Mouse (Mus musculus) heart, embryonic 12.5 days (tissue): Measurements from ENCODE around the gene Spats1. TPM values are rescaled to one million over a fixed set of nuclear protein-coding genes. Genes with fewer than 3 reads are reported as not detected.
A peak's percentile ranks its signal among the peaks of the same experiment; 100 is the strongest.

Experiments
- ATAC-seq: fragments of 200-750 bp; cut with Nextera tagmentation; 2 replicates; pipeline ENCODE4 v1.8.0; 2017; ENCODE audit warnings: moderate TSS enrichment, moderate library complexity; ENCODE audit not compliant: insufficient number of reproducible peaks, low FRiP score
- H3K27ac ChIP-seq: fragments of 300-500 bp; sonication (generic); 2 replicates; pipeline ENCODE4 v1.5.1; 2016; ENCODE audit warnings: mild to moderate bottlenecking, moderate library complexity; ENCODE audit not compliant: poor library complexity, severe bottlenecking
- H3K27me3 ChIP-seq: fragments of 300-500 bp; sonication (generic); replicated peaks from 2 replicates; pipeline ENCODE4 v1.6.1; 2016; ENCODE audit warnings: mild to moderate bottlenecking, moderate library complexity
- H3K36me3 ChIP-seq: fragments of 300-500 bp; sonication (generic); 2 replicates; pipeline ENCODE4 v1.6.1; 2016; ENCODE audit warnings: mild to moderate bottlenecking, moderate library complexity
- H3K4me1 ChIP-seq: fragments of 300-500 bp; sonication (generic); replicated peaks from 2 replicates; pipeline ENCODE4 v1.6.1; 2016; ENCODE audit warnings: mild to moderate bottlenecking
- H3K4me2 ChIP-seq: fragments of 300-500 bp; sonication (generic); 2 replicates; pipeline ENCODE4 v1.6.1; 2016; ENCODE audit warnings: mild to moderate bottlenecking, moderate library complexity
- H3K4me3 ChIP-seq: fragments of 300-500 bp; sonication (generic); 2 replicates; pipeline ENCODE4 v1.5.1; 2016; ENCODE audit warnings: mild to moderate bottlenecking
- H3K9ac ChIP-seq: fragments of 300-500 bp; sonication (generic); 2 replicates; pipeline ENCODE4 v1.6.1; 2016; ENCODE audit warnings: mild to moderate bottlenecking, moderate library complexity
- H3K9me3 ChIP-seq: fragments of 300-500 bp; sonication (generic); replicated peaks from 2 replicates; pipeline ENCODE4 v1.6.1; 2016; ENCODE audit warnings: mild to moderate bottlenecking, moderate library complexity
- WGBS: fragments of 180-500 bp; shearing (Covaris S2); methylation state at CpG from one replicate; pipeline ENCODE4 v1.1.7; 2016; 5-methylcytosine and 5-hydroxymethylcytosine counted together
- polyA plus RNA-seq: library from polyadenylated mRNA; unstranded; fragments of >200 nt; fragmentation: Nextera tagmentation; extraction: Ambion mirVana; gene quantifications from 2 replicates; pipeline ENCODE4 v1.2.1, GENCODE M21; 2016

Gene Spats1
- polyA plus RNA-seq, 1 experiment from 2014 or later = 0.66 TPM

GRCm38 (mm10) chr17:45511757-45512156, 36.5 kb upstream of the Spats1 start:
- Histone ChIP-seq H3K4me1 (peaks cover 10% of the 10 kb centered on the region), H3K4me3 (no peak overlapping the region), H3K9ac (no peak overlapping the region), H3K36me3 (peaks cover 47% of the 10 kb centered on the region), H3K9me3 (no peaks in the 10 kb centered on the region), H3K27me3 (no peaks in the 10 kb centered on the region), H3K27ac (no peak overlapping the region), H3K4me2 (no peak overlapping the region)
- ATAC-seq = no peak
- 86% methylated on average over 4 of the region's 4 CpGs for WGBS

DNA sequence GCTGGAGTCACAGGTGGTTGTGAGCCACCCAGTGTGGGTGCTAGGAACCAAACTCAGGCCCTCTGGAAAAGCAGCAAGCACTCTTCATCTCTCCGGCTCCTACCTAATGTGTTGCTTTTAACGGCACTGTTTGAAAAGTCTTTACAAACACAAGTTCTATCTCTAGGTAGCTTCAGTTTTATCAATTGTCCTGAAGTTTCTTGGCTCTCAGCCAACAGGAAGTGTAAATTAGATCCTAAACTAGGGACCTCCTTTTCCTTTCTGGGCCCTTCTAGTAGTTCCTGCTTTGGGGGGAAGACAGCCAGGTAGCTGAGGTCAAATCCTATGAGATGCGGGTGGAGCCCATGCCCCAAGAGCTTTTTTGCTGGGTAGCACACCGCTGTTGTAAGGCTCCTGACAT, 35.7 kb upstream of the Spats1 start:
- WGBS = 87% methylated on average over 4 of the region's 4 CpGs
- Histone ChIP-seq H3K9ac (no peak overlapping the region), H3K4me3 (no peak overlapping the region), H3K27ac (no peak overlapping the region), H3K4me2 (no peak overlapping the region), H3K4me1 (peaks cover 13% of the 10 kb centered on the region; the same call in 1 of the 2 replicates), H3K9me3 (no peaks in the 10 kb centered on the region), H3K36me3 (peaks cover 47% of the 10 kb centered on the region), H3K27me3 (no peaks in the 10 kb centered on the region)
- ATAC-seq = no peak

GRCm38 (mm10) chr17:45506700-45507189, 31.5 kb upstream of the Spats1 start, which contains the start of gene Aars2:
Aars2 (plus strand) TSS chr17:45506841.
- ATAC-seq = peak; percentile 91
- H3K36me3 ChIP-seq = peaks cover 37% of the 10 kb centered on the region
- H3K27me3 ChIP-seq = no peaks in the 10 kb centered on the region
- peak within 1 kb of the TSS; percentile 78 for H3K27ac ChIP-seq
- H3K4me3 ChIP-seq = peak within 1 kb of the TSS; percentile 77
- H3K9ac ChIP-seq = peak within 1 kb of the TSS; percentile 85
- H3K4me2 ChIP-seq = peak within 1 kb of the TSS; percentile 53
- no peaks in the 10 kb centered on the region for H3K9me3 ChIP-seq
- peaks cover 17% of the 10 kb centered on the region for H3K4me1 ChIP-seq
- under 1% methylated on average over 42 of the region's 42 CpGs for WGBS

- no peak overlapping the region for H3K4me3 ChIP-seq
- no peaks in the 10 kb centered on the region for H3K27me3 ChIP-seq
- H3K9ac ChIP-seq = 0 out of 2 replicates have a peak overlapping the region, but pooled peaks have one; percentile 6
- H3K4me2 ChIP-seq = peak overlapping the region; percentile 53; the same call in 1 of the 2 replicates
- no peak for ATAC-seq
- no peaks in the 10 kb centered on the region for H3K9me3 ChIP-seq
- H3K36me3 ChIP-seq = peaks cover 30% of the 10 kb centered on the region
- WGBS = 68% methylated on average over 6 of the region's 6 CpGs
- H3K4me1 ChIP-seq = peaks cover 24% of the 10 kb centered on the region
- no peak overlapping the region for H3K27ac ChIP-seq
These were observed 30.8 kb upstream of the Spats1 start for GRCm38 (mm10) chr17:45505941-45506465.

- no peak for ATAC-seq
- H3K27ac ChIP-seq = no peak overlapping the region; the same call in 1 of the 2 replicates
- H3K36me3 ChIP-seq = peaks cover 7% of the 10 kb centered on the region; the same call in 1 of the 2 replicates
- 41% methylated on average over 5 of the region's 5 CpGs for WGBS
- H3K4me1 ChIP-seq = peaks cover 29% of the 10 kb centered on the region
- H3K27me3 ChIP-seq = no peaks in the 10 kb centered on the region
- no peaks in the 10 kb centered on the region for H3K9me3 ChIP-seq
- no peak overlapping the region for H3K9ac ChIP-seq
- H3K4me3 ChIP-seq = no peak overlapping the region
- no peak overlapping the region for H3K4me2 ChIP-seq
These were observed 28.2 kb upstream of the Spats1 start for GRCm38 (mm10) chr17:45503301-45503973.

GRCm38 (mm10) chr17:45502324-45502723, 27.1 kb upstream of the Spats1 start:
- Histone ChIP-seq H3K9ac (no peak overlapping the region), H3K27ac (no peak overlapping the region), H3K27me3 (no peaks in the 10 kb centered on the region), H3K4me1 (peaks cover 26% of the 10 kb centered on the region), H3K4me2 (no peak overlapping the region), H3K4me3 (no peak overlapping the region), H3K9me3 (no peaks in the 10 kb centered on the region), H3K36me3 (no peaks in the 10 kb centered on the region)
- no peak for ATAC-seq
- 48% methylated on average over 4 of the region's 4 CpGs for WGBS

DNA sequence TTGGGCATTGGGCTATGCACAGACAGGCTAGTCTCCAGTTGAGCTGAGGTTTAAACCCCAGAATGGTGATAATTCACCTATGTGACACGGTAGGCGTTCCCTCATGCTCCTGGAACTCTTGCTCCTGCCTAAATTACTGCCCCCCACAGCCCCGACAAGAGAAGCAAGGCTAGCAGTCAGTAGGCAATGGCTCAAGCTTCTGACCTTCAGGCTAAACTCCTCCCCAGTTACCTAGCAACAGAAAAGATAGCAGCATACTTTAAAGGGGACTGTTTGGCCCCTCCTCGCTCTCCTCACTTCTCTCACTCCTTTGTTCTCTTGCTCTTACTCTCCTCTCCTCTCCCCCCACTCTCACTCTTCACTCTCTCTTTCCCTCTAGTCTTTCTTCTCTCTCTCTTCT, 25.8 kb upstream of the Spats1 start:
- no peak overlapping the region for H3K9ac ChIP-seq
- H3K4me1 ChIP-seq = peaks cover 18% of the 10 kb centered on the region
- no peak for ATAC-seq
- H3K4me3 ChIP-seq = no peak overlapping the region
- no peak overlapping the region for H3K27ac ChIP-seq
- no peaks in the 10 kb centered on the region for H3K9me3 ChIP-seq
- no peaks in the 10 kb centered on the region for H3K36me3 ChIP-seq
- no peak overlapping the region for H3K4me2 ChIP-seq
- H3K27me3 ChIP-seq = no peaks in the 10 kb centered on the region
- WGBS = 32% methylated on average over 4 of the region's 4 CpGs

DNA sequence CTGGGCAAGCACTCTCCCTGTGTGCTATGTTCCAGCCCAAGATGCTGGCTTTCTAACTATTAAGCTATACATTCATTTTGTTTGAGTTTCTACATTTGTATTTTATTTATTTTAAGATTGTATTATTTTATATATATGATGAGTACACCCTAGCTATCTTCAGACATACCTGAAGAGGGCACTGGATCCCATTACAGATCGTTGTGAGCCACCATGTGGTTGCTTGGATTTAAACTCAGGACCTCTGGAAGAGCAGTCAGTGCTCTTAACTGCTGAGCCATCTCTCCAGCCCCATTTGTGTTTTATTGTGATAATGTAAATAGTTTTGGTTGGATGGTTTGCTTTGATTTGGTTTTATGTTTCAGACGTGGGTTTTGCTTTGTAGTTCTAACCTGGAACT, 24.3 kb upstream of the Spats1 start:
- Histone ChIP-seq H3K36me3 (no peaks in the 10 kb centered on the region), H3K4me3 (no peak overlapping the region), H3K9ac (no peak overlapping the region), H3K4me2 (no peak overlapping the region), H3K27ac (no peak overlapping the region), H3K9me3 (no peaks in the 10 kb centered on the region), H3K27me3 (no peaks in the 10 kb centered on the region), H3K4me1 (peaks cover 18% of the 10 kb centered on the region)
- no peak for ATAC-seq
- 57% methylated on average over 2 of the region's 2 CpGs for WGBS

GRCm38 (mm10) chr17:45498397-45498796, 23.2 kb upstream of the Spats1 start:
- peaks cover 18% of the 10 kb centered on the region for H3K4me1 ChIP-seq
- H3K27me3 ChIP-seq = peaks cover 5% of the 10 kb centered on the region; the same call in 1 of the 2 replicates
- H3K27ac ChIP-seq = no peak overlapping the region
- H3K36me3 ChIP-seq = no peaks in the 10 kb centered on the region
- no peak overlapping the region for H3K4me3 ChIP-seq
- no peaks in the 10 kb centered on the region for H3K9me3 ChIP-seq
- no peak overlapping the region for H3K4me2 ChIP-seq
- WGBS = 67% methylated on average over 13 of the region's 13 CpGs
- no peak overlapping the region for H3K9ac ChIP-seq
- no peak for ATAC-seq

DNA sequence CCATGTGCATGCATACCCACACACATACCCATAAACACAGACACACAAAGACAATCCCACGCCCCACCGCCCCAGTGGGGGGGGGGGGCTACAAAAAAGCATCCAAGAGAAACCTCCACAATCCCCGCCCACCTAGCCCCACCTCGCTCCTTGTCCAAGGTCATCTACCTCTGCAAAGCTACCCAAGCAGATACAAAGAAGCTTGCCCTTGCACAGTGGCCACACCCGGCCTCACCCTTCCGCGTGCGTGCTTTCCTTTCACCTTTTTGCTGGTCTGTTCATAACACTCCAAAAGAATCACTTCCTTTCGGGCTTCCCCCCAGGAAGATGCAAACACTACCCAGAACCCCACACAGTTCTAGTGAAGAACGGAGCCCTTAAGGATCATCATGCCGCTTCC, 20.2 kb upstream of the Spats1 start:
- no peak overlapping the region for H3K4me2 ChIP-seq
- ATAC-seq = no peak
- H3K27ac ChIP-seq = no peak overlapping the region
- H3K4me3 ChIP-seq = no peak overlapping the region
- no peaks in the 10 kb centered on the region for H3K36me3 ChIP-seq
- H3K27me3 ChIP-seq = peaks cover 11% of the 10 kb centered on the region
- no peaks in the 10 kb centered on the region for H3K9me3 ChIP-seq
- peaks cover 7% of the 10 kb centered on the region for H3K4me1 ChIP-seq
- H3K9ac ChIP-seq = no peak overlapping the region
- 79% methylated on average over 11 of the region's 11 CpGs for WGBS

DNA sequence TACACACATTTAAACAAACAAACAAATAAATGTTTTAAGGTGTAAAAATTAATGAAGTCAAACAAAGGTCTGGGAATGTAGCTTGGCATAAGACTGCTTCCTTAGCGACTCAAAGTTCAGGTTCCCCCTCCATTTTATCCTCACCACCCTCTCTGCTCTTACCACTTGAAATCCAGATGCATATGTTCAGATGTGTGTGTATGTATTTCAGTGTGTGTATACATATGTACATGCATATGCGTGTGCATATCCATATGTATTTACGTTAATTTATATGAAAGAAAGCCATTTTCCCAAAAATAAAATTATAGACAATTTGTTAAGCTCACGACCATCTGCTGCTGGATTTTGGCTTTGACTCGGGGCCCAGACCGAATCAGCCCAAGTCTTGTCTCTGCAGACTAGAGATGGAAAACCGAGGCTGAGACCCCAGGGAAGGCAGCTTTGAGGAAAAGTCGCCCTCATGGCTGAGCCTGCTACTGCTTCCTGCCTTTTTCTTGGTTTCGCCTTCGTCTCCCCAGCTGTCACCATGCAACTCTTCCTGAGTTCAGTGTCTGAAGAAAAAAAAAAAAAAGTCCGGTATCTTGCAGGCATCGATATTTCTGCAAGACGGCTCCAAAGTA, 15.4 kb upstream of the Spats1 start:
- Histone ChIP-seq H3K4me3 (no peak overlapping the region), H3K9me3 (no peaks in the 10 kb centered on the region), H3K27me3 (peaks cover 21% of the 10 kb centered on the region), H3K9ac (no peak overlapping the region), H3K36me3 (no peaks in the 10 kb centered on the region), H3K4me2 (no peak overlapping the region), H3K4me1 (peaks cover 7% of the 10 kb centered on the region; the same call in 1 of the 2 replicates), H3K27ac (no peak overlapping the region)
- ATAC-seq = no peak
- WGBS = 61% methylated on average over 13 of the region's 13 CpGs
